Mouse (Mus musculus): ENCODE measurements around the gene Bhlhe41. TPM values are rescaled to one million over a fixed set of nuclear protein-coding genes. Genes with fewer than 3 reads are reported as not detected.
A peak's percentile ranks its signal among the peaks of the same experiment; 100 is the strongest.

Gene Bhlhe41
- polyA plus RNA-seq, 2 experiments: 0.07 to 0.13 TPM

DNA sequence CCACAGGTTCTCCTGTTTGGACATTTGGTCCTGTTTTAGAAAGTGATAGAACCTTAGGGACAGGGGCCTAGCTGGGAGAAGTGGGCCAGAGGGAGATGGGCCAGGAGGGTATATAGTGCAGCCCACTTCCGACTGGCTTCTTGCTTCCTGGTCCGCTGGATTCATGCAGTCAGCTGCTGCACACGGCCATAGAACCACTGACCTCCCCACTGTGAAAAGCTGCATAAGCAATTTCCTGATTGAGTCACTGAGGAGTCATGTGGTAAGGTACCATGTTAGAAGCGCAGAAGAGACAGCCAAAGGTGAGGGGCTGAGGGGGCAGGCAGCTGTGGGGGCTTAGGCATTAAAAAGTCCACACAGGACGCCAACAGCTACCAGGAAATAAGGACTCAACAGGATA is 43.1 kb downstream of the Bhlhe41 start:
- no peak for ATAC-seq (ENCODE audit: insufficient read depth)
- no peak overlapping the region for H3K27ac ChIP-seq
- no peak for TF ChIP-seq EP300 (IDR thresholded peaks at IDR 0.05; ENCODE audit: low read depth)
- no peak for TF ChIP-seq CTCF (IDR thresholded peaks at IDR 0.05; ENCODE audit: low read depth)
- H3K4me1 ChIP-seq (replicated peaks; ENCODE audit: control insufficient read depth in 2 of 2, insufficient read depth in 2 of 2, low read length in 1 of 2): peaks cover 0 to 6% of the 10 kb centered on the region in 2 experiments; a peak in 1 of 4 replicates
- no peak for DNase-seq (ENCODE audit: low read depth in 3 of 3, low spot score in 3 of 3)
- no peaks in the 10 kb centered on the region for H3K27me3 ChIP-seq (ENCODE audit: control insufficient read depth, insufficient read depth, low read length)
- H3K9ac ChIP-seq (replicated peaks): no peak overlapping the region
- WGBS (ENCODE audit: insufficient replicate concordance): 46% methylated on average over 5 of the region's 5 CpGs
- H3K36me3 ChIP-seq (replicated peaks; ENCODE audit: control insufficient read depth, insufficient read depth, low read depth): no peaks in the 10 kb centered on the region
- H3K9me3 ChIP-seq (ENCODE audit: control insufficient read depth, low read length): no peaks in the 10 kb centered on the region
- H3K4me2 ChIP-seq (ENCODE audit: low read depth): no peak overlapping the region
- no peak overlapping the region for H3K4me3 ChIP-seq (ENCODE audit: insufficient read depth in 1 of 2, low read depth in 2 of 2, low read length in 2 of 2)

DNA sequence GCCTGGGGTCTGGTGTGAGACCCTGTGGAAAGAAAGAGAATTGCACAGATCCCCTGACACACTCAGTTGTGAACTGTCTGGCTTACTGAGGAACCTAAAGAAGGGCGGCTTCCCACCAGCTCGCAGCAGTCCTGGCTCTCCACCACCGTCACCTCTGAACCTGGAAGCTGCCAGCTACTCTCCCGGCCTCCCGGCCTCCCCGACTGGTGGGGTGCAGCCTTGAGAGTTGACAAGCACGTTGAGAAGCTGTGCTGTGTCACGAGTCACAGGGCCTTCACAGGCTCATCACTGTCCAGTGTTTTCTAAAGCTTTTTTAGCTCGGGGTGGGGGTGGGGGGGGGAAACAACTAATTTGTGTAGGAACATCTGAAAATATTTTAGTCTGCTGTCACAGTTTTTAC is 46.2 kb downstream of the Bhlhe41 start:
- Histone ChIP-seq H3K9me3 (ENCODE audit: control insufficient read depth, low read length) (no peaks in the 10 kb centered on the region), H3K4me3 (ENCODE audit: insufficient read depth in 1 of 2, low read depth in 2 of 2, low read length in 2 of 2) (no peak overlapping the region), H3K9ac (replicated peaks) (no peak overlapping the region), H3K27ac (no peak overlapping the region), H3K4me2 (ENCODE audit: low read depth) (no peak overlapping the region), H3K4me1 (replicated peaks; ENCODE audit: control insufficient read depth in 2 of 2, insufficient read depth in 2 of 2, low read length in 1 of 2) (peaks cover 0 to 6% of the 10 kb centered on the region in 2 experiments; a peak in 1 of 4 replicates), H3K27me3 (ENCODE audit: control insufficient read depth, insufficient read depth, low read length) (no peaks in the 10 kb centered on the region), H3K36me3 (replicated peaks; ENCODE audit: control insufficient read depth, insufficient read depth, low read depth) (no peaks in the 10 kb centered on the region)
- DNase-seq (ENCODE audit: low read depth in 3 of 3, low spot score in 3 of 3): no peak
- ATAC-seq (ENCODE audit: insufficient read depth): no peak
- 59% methylated on average over 9 of the region's 9 CpGs for WGBS (ENCODE audit: insufficient replicate concordance)
- TF ChIP-seq CTCF (IDR thresholded peaks at IDR 0.05; ENCODE audit: low read depth) (no peak), EP300 (IDR thresholded peaks at IDR 0.05; ENCODE audit: low read depth) (no peak)

DNA sequence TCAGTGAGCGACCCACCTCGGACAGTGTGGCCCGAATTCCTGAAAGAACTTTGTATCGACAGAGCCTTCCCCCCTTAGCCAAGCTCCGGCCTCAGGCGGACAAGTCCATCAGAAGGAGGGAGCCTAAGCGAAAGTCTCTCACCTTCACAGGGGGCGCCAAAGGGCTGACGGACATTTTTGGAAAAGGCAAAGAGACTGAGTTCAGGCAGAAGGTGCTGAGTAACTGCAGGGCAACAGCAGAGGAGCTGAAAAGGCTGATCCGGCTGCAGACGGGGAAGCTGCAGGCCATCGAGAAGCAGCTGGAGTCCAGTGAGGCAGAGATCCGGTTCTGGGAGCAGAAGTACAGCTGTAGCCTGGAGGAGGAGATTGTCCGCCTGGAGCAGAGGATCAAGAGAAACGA is 50.2 kb downstream of the Bhlhe41 start:
- no peaks in the 10 kb centered on the region for H3K9me3 ChIP-seq (ENCODE audit: control insufficient read depth, low read length)
- H3K4me2 ChIP-seq (ENCODE audit: low read depth): no peak overlapping the region
- no peak overlapping the region for H3K4me3 ChIP-seq (ENCODE audit: insufficient read depth in 1 of 2, low read depth in 2 of 2, low read length in 2 of 2)
- no peak for TF ChIP-seq EP300 (IDR thresholded peaks at IDR 0.05; ENCODE audit: low read depth)
- peak; percentile 33; the same call in 1 of the 2 replicates for TF ChIP-seq CTCF (IDR thresholded peaks at IDR 0.05; ENCODE audit: low read depth)
- DNase-seq (ENCODE audit: low read depth in 3 of 3, low spot score in 3 of 3) (no peak), ATAC-seq (ENCODE audit: insufficient read depth) (no peak)
- no peak overlapping the region for H3K27ac ChIP-seq
- 0 out of 4 replicates have a peak, but pooled peaks cover 0 to 3% of the 10 kb centered on the region in 2 experiments for H3K4me1 ChIP-seq (replicated peaks; ENCODE audit: control insufficient read depth in 2 of 2, insufficient read depth in 2 of 2, low read length in 1 of 2)
- H3K9ac ChIP-seq (replicated peaks): no peak overlapping the region
- H3K36me3 ChIP-seq (replicated peaks; ENCODE audit: control insufficient read depth, insufficient read depth, low read depth): no peaks in the 10 kb centered on the region
- WGBS (ENCODE audit: insufficient replicate concordance): 50% methylated on average over 15 of the region's 15 CpGs
- H3K27me3 ChIP-seq (ENCODE audit: control insufficient read depth, insufficient read depth, low read length): no peaks in the 10 kb centered on the region

DNA sequence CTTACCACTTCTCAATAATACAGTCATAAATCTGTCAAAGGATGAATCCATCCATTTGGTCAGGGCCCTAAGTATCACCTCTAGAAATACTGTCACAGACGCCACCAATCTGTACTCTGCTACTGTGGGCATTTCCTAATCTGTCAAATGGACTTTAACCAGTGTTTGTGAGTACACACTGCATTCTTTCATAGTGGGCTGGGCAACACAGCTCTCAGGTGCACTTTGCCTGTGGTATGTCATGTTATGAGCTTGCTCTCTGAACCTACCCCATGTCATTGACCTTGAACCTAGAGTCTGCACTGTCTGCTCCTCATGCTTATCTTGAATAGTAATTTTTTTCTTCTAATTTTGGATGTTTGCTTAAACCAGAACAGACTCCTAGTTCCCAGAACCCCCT is 54.2 kb downstream of the Bhlhe41 start:
- no peaks in the 10 kb centered on the region for H3K9me3 ChIP-seq (ENCODE audit: control insufficient read depth, low read length)
- no peak overlapping the region for H3K4me3 ChIP-seq (ENCODE audit: insufficient read depth in 1 of 2, low read depth in 2 of 2, low read length in 2 of 2)
- no peaks in the 10 kb centered on the region for H3K27me3 ChIP-seq (ENCODE audit: control insufficient read depth, insufficient read depth, low read length)
- H3K36me3 ChIP-seq (replicated peaks; ENCODE audit: control insufficient read depth, insufficient read depth, low read depth): no peaks in the 10 kb centered on the region
- no peak overlapping the region for H3K9ac ChIP-seq (replicated peaks)
- peak; percentile 45; the same call in 1 of the 2 replicates for ATAC-seq (ENCODE audit: insufficient read depth)
- H3K4me1 ChIP-seq (replicated peaks; ENCODE audit: control insufficient read depth in 2 of 2, insufficient read depth in 2 of 2, low read length in 1 of 2): 0 out of 4 replicates have a peak, but pooled peaks cover 0 to 3% of the 10 kb centered on the region in 2 experiments
- TF ChIP-seq EP300 (IDR thresholded peaks at IDR 0.05; ENCODE audit: low read depth) (no peak), CTCF (IDR thresholded peaks at IDR 0.05; ENCODE audit: low read depth) (no peak)
- no peak overlapping the region for H3K4me2 ChIP-seq (ENCODE audit: low read depth)
- no peak for DNase-seq (ENCODE audit: low read depth in 3 of 3, low spot score in 3 of 3)
- H3K27ac ChIP-seq: no peak overlapping the region
- 33% methylated on average over 1 of the region's 1 CpGs for WGBS (ENCODE audit: insufficient replicate concordance)

DNA sequence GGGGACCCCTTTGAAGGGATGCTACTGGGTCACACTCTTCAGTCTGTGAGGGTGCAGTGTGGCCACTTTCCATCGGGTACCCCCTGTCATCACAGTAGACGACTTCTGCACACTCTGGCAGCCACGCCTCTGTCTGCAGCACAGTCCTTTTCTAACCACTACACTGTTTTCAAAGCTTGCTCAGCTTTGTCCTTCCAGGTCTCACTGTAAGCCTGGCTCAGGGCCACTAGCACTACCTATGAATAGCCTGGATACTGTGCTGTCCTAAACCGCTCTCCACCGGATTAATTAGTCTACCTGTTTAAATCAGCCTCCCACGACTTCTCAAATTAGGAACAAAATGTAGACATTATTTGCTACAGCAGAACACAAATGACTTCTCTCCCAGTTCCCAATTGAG is 55.3 kb downstream of the Bhlhe41 start:
- Histone ChIP-seq H3K36me3 (replicated peaks; ENCODE audit: control insufficient read depth, insufficient read depth, low read depth) (no peaks in the 10 kb centered on the region), H3K27me3 (ENCODE audit: control insufficient read depth, insufficient read depth, low read length) (no peaks in the 10 kb centered on the region), H3K4me2 (ENCODE audit: low read depth) (no peak overlapping the region), H3K9ac (replicated peaks) (no peak overlapping the region), H3K4me3 (ENCODE audit: insufficient read depth in 1 of 2, low read depth in 2 of 2, low read length in 2 of 2) (no peak overlapping the region), H3K9me3 (ENCODE audit: control insufficient read depth, low read length) (no peaks in the 10 kb centered on the region), H3K4me1 (replicated peaks; ENCODE audit: control insufficient read depth in 2 of 2, insufficient read depth in 2 of 2, low read length in 1 of 2) (0 out of 4 replicates have a peak, but pooled peaks cover 0 to 3% of the 10 kb centered on the region in 2 experiments), H3K27ac (no peak overlapping the region)
- 58% methylated on average over 6 of the region's 6 CpGs for WGBS (ENCODE audit: insufficient replicate concordance)
- TF ChIP-seq EP300 (IDR thresholded peaks at IDR 0.05; ENCODE audit: low read depth): no peak
- ATAC-seq (ENCODE audit: insufficient read depth) (no peak), DNase-seq (ENCODE audit: low read depth in 3 of 3, low spot score in 3 of 3) (no peak)
